Mouse (Mus musculus) heart, postnatal 14 days (tissue): ENCODE measurements around the gene Mvp. TPM values are rescaled to one million over a fixed set of nuclear protein-coding genes. Genes with fewer than 3 reads are reported as not detected.

Source experiments
- DNase-seq, 2 experiments: peaks; one replicate each; pipeline ENCODE4 v3.0.0; 2021 to 2022
- intact Hi-C: fragments of 180-260 bp; cut with DNase I; formaldehyde crosslinking; loops from one replicate; pipeline ENCODE4 v1.15.1; 2025
- microRNA-seq, 2 experiments: library from miRNA; unstranded; fragments of <30 nt; microRNA quantifications; one replicate each; pipeline ENCODE4 v1.2.0; 2021 to 2022
- total RNA-seq, 2 experiments: library from RNA; stranded (reverse); gene quantifications; 2 replicates each; pipeline ENCODE4 v1.2.3; 2021

Gene Mvp
- total RNA-seq, 2 experiments from 2014 or later: 44.6 to 45.9 TPM

- DNase-seq: no peak
- intact Hi-C loops: no loop called here
Measured at GRCm38 (mm10) chr7:126959780-126960179, 54.6 kb downstream of the Mvp start.

GRCm38 (mm10) chr7:126955125-126955524 is 59.3 kb downstream of the Mvp start:
- intact Hi-C loops: no loop called here
- no peak for DNase-seq

GRCm38 (mm10) chr7:126952646-126953045 is 61.8 kb downstream of the Mvp start:
- DNase-seq: no peak
- intact Hi-C loops: no loop called here

- intact Hi-C loops: loop anchor here (2.0 kb wide), 1 partner anchor 25 kb away; the partner anchor contains the start of gene Cdiptos
- DNase-seq: no peak
Measured at GRCm38 (mm10) chr7:126951741-126952140, 62.7 kb downstream of the Mvp start.

DNA sequence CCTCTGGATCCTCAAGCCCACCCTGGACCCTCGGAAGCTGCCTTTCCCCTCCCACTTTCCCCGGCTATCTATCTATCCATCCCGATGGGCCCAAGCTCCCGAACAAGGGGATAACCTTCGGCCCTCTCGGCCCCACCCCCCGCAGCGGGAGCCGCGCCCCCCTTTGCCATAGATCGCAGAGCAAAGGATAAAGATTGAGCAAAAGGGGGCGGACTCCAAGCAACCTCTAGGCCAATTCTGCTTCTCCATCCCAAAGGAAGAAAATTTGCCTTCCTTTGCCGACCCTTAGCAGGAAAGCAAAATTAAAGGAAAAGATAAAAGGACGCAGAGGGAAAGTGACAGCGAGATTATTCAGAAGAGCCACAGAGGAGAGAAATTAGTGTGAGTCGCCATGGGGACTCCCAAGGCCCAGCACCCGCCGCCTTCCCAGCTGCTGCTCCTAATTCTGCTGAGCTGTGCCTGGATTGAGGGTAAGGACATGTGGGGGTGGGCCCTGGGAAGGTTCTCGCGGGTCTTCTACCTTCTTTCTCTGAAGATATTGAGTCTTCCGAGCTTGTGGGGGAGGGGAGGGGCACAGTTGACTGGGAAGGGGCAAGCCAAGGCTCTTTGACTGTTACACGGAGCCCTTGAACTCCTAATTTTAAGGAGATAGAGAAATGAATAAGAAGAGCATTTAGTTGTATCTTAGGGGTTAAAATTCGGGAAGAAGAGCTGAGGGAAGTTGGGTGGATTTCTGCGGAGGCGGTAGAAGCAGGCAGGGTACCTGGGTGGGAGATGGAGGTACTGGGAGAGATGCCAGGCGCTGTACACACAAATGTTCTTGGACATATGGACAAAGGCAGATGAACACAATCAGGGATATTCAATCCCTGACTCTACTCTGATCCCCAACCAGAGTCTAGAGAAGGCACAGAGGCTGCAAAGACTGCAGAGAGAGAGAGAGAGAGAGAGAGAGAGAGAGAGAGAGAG is 63.5 kb downstream of the Mvp start:
- intact Hi-C loops: loop anchor here (2.0 kb wide), 1 partner anchor 26 kb away; the partner anchor contains the start of gene Cdiptos
- no peak for DNase-seq

GRCm38 (mm10) chr7:126949793-126950646 is 64.4 kb downstream of the Mvp start, which contains the start of gene Sez6l2:
Gene Sez6l2 (plus strand): TSS chr7:126950563.
- peak; percentile 93 to 97 for DNase-seq
- intact Hi-C loops: loop anchor here (2.0 to 5.0 kb wide), 2 partner anchors 27 to 123 kb away; partner anchors contain the start of gene Cdiptos

- intact Hi-C loops: loop anchor here (5.0 kb wide), 1 partner anchor 122 kb away; no protein-coding TSS in a partner anchor
Measured at GRCm38 (mm10) chr7:126949403-126949792, 65.0 kb downstream of the Mvp start, which contains the start of gene Asphd1. Gene Asphd1 (minus strand): TSS chr7:126949582.

GRCm38 (mm10) chr7:126948626-126949025 is 65.8 kb downstream of the Mvp start:
- DNase-seq: no peak
- intact Hi-C loops: loop anchor here (5.0 kb wide), 1 partner anchor 121 kb away; no protein-coding TSS in a partner anchor

More at GRCm38 (mm10) chr7:126949403-126949792, 65.0 kb downstream of the Mvp start, which contains the start of gene Asphd1:
- no peak for DNase-seq

DNA sequence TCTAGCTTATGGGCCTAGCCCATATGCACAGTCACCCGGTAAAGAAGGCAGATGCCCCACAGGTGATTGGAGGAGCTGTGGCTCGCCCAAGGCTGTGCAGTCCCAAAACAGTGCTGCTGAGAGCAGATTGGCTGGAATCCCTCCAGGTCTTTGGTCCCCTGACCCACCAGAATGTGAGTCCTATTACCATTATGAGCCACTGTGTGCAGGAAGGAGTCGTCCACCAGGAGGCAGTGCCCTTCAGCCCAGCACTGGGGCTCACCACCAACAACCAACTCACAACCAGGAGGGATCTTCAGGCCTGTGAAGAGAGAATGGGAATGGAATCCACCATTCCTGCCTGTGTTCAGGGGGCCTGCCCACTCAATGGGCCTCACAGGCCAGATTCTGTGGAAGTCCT is 67.9 kb downstream of the Mvp start:
- peak; percentile 44 to 59 for DNase-seq
- intact Hi-C loops: loop anchor here (2.0 to 5.0 kb wide), 2 partner anchors 119 to 158 kb away; no protein-coding TSS in a partner anchor

DNA sequence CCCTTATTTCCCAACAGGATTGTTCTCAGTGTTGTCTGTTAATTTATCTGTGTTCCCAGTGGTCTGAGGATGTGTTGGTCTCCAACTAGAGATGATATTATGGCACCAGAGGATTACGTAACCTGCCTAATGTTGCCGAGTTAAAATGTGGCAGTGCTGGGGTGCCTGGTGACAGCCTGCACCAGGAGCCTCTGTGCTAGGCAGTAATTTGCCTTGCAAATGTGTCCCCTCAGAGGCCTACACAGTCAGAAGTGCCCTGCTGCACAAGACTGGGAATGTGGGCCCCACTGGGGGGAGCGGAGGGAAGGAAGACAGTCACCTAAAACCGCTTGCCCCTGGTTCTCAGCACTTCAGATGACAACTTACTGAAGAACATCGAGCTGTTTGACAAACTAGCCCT is 72.6 kb downstream of the Mvp start:
- intact Hi-C loops: no loop called here
- no peak for DNase-seq

- intact Hi-C loops: no loop called here
- no peak for DNase-seq
Measured at GRCm38 (mm10) chr7:126941171-126941570, 73.2 kb downstream of the Mvp start.

Small RNAs within 50 kb of the gene (microRNA-seq; reads per million reads assigned to microRNA genes)
- gene Gm44343: 0 reads per million in 2 experiments

Other genes starting within 250 kb of the Mvp start
- gene Gdpd3, start 248.3 kb downstream of the Mvp start, total RNA-seq: 1 to 10 TPM; 3.1 to 3.8 TPM
- 10 to 100 TPM; 62.9 to 77.1 TPM for gene Ypel3, start 237.7 kb downstream of the Mvp start, total RNA-seq
- gene Tbx6, start 233.1 kb downstream of the Mvp start, total RNA-seq: under 1 TPM; 0.44 to 0.62 TPM
- gene Ppp4c, start 222.1 kb downstream of the Mvp start, total RNA-seq: 10 to 100 TPM; 38.8 to 49.6 TPM
- 10 to 100 TPM; 12.9 to 13.7 TPM for gene Fam57b, start 217.0 kb downstream of the Mvp start, total RNA-seq
- not detected for gene 4930451I11Rik, start 183.0 kb downstream of the Mvp start, total RNA-seq
- gene Doc2a, start 167.2 kb downstream of the Mvp start, total RNA-seq: not detected
- gene Hirip3, start 152.6 kb downstream of the Mvp start, total RNA-seq: 1 to 10 TPM; 5.4 to 7.4 TPM
- gene Ino80e, start 152.2 kb downstream of the Mvp start, total RNA-seq: 10 to 100 TPM; 21.2 to 21.4 TPM
- gene Taok2, start 129.9 kb downstream of the Mvp start, total RNA-seq: 10 to 100 TPM; 61.4 to 61.7 TPM
- 10 to 100 TPM; 10.9 to 13.0 TPM for gene Tmem219, start 91.7 kb downstream of the Mvp start, total RNA-seq
- 1 to 10 TPM; 6.9 to 7.6 TPM for gene Kctd13, start 85.7 kb downstream of the Mvp start, total RNA-seq
- gene Asphd1, start 65.0 kb downstream of the Mvp start, total RNA-seq: under 1 TPM in 1 of 2 experiments, not detected in 1; 0.60 TPM
- gene Sez6l2, start 64.1 kb downstream of the Mvp start, total RNA-seq: 10 to 100 TPM; 14.2 to 17.2 TPM
- gene Cdipt, start 38.7 kb downstream of the Mvp start, total RNA-seq: 10 to 100 TPM; 63.3 to 66.1 TPM
- gene Cdiptos, start 38.5 kb downstream of the Mvp start, total RNA-seq: under 1 TPM; 0.45 to 0.59 TPM
- not detected for gene Pagr1b, start 1.9 kb upstream of the Mvp start, total RNA-seq
- 10 to 100 TPM; 15.2 to 20.6 TPM for gene Pagr1a, start 2.7 kb upstream of the Mvp start, total RNA-seq
- gene Gm42742, start 6.5 kb upstream of the Mvp start, total RNA-seq: 10 to 100 TPM; 18.0 to 19.8 TPM
- gene Prrt2, start 6.6 kb upstream of the Mvp start, total RNA-seq: 1 to 10 TPM; 1.1 to 1.2 TPM
- 10 to 100 TPM; 81.8 to 91.3 TPM for gene Maz, start 12.4 kb upstream of the Mvp start, total RNA-seq
- gene Kif22, start 27.9 kb upstream of the Mvp start, total RNA-seq: 1 to 10 TPM; 4.6 to 8.2 TPM
- not detected for gene Zg16, start 72.7 kb upstream of the Mvp start, total RNA-seq
- 1 to 10 TPM; 1.4 to 3.0 TPM for gene AI467606, start 76.7 kb upstream of the Mvp start, total RNA-seq
- gene Qprt, start 107.6 kb upstream of the Mvp start, total RNA-seq: not detected
- gene Spn, start 123.2 kb upstream of the Mvp start, total RNA-seq: 1 to 10 TPM in 1 of 2 experiments, under 1 TPM in 1; 0.38 to 2.0 TPM
- gene Cd2bp2, start 181.4 kb upstream of the Mvp start, total RNA-seq: 10 to 100 TPM; 38.0 to 43.7 TPM
- gene Tbc1d10b, start 193.8 kb upstream of the Mvp start, total RNA-seq: 10 to 100 TPM; 29.2 to 30.5 TPM
- 1 to 10 TPM; 1.1 to 4.2 TPM for gene Mylpf, start 194.3 kb upstream of the Mvp start, total RNA-seq
- 1 to 10 TPM; 6.9 to 7.0 TPM for gene Zfp553, start 218.4 kb upstream of the Mvp start, total RNA-seq
- gene Sept1, start 218.5 kb upstream of the Mvp start, total RNA-seq: 10 to 100 TPM in 1 of 2 experiments, 1 to 10 TPM in 1; 7.5 to 18.8 TPM
- 10 to 100 TPM; 17.8 to 21.3 TPM for gene Zfp771, start 229.7 kb upstream of the Mvp start, total RNA-seq
- gene Dctpp1, start 246.1 kb upstream of the Mvp start, total RNA-seq: 10 to 100 TPM; 38.4 to 46.7 TPM